Mouse (Mus musculus): ENCODE measurements at regions not wholly inside any gene's neighbourhood (a gene's known extent, or its start where the extent isn't known, plus 50 kb on each side); places are given as distances from the start of the nearest gene placed in this dataset.

- TF ChIP-seq CTCF (IDR thresholded peaks at IDR 0.05; ENCODE audit: low read depth, low read length) (no peak), POLR2A (IDR thresholded peaks at IDR 0.05; ENCODE audit: borderline replicate concordance, low read depth, low read length) (no peak)
These were observed 99.3 kb upstream of the Bmp2k start for GRCm38 (mm10) chr5:96898120-96898672.
